ENCODE assay signal across 21 mouse cellular contexts in the genomic region with DNA sequence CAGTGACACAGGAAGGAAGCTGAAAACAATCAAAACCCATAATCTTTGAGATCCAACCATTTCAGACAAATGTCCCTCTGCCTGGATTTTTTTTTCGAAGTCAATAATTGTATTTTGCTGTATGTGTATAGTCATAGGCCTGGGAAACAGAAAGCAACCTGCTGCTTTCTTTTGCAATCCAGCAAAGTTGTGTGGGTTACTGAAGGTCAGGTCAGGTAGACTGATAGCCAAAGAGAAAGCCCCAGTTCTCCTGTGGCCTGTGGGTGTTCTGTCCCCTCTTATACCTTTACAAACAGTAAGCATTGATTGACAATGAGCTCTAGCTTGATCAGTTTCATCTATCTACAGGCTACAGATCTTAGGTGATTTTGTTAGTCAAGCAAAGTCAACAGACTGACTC.
"Had no signal": no experiment of that assay in that cellular context is flagged by ENCODE, and none has a peak within 500 bp of the region (broad histone marks: within the 10 kb centered on the region; RNA-seq: fewer than 3 reads in every experiment).

No protein-coding gene starts in this region.

- ATAC-seq: hindbrain, embryonic 16.5 days; inflammation-experienced regulatory T-cells, adult 6 months; intestine, embryonic 15.5 days; intestine, postnatal 0 days had no signal

- DNase-seq: gastrocnemius, postnatal 14 days; gastrocnemius, postnatal 36 days; kidney, adult 18-20 months; kidney, adult 9 months; kidney, postnatal 14 days; kidney, postnatal 36 days; lung, adult 18-20 months had no signal

- H3K36me3 ChIP-seq: heart, embryonic 10.5 days; heart, embryonic 12.5 days; hindbrain, embryonic 10.5 days; hindbrain, embryonic 12.5 days; intestine, embryonic 15.5 days; kidney, embryonic 15.5 days; limb, embryonic 10.5 days; limb, embryonic 12.5 days had no signal

- H3K27ac ChIP-seq: heart, embryonic 10.5 days; hindbrain, embryonic 10.5 days; hindbrain, embryonic 12.5 days; hindbrain, embryonic 14.5 days; intestine, embryonic 15.5 days; kidney, embryonic 15.5 days; kidney, postnatal 0 days; left cerebral cortex, adult 2 months; limb, embryonic 10.5 days; limb, embryonic 12.5 days had no signal

- H3K27me3 ChIP-seq: heart, embryonic 12.5 days; intestine, embryonic 15.5 days; kidney, embryonic 15.5 days; limb, embryonic 12.5 days had no signal

- H3K4me3 ChIP-seq: heart, embryonic 10.5 days; heart, embryonic 12.5 days; hindbrain, embryonic 10.5 days; hindbrain, embryonic 12.5 days; intestine, embryonic 15.5 days; kidney, embryonic 15.5 days; left cerebral cortex, adult 2 months; limb, embryonic 10.5 days; limb, embryonic 12.5 days had no signal

- H3K4me2 ChIP-seq: heart, embryonic 12.5 days; hindbrain, embryonic 12.5 days; hindbrain, embryonic 14.5 days; intestine, embryonic 15.5 days; kidney, embryonic 15.5 days; limb, embryonic 12.5 days had no signal

- H3K4me1 ChIP-seq: heart, embryonic 12.5 days; intestine, embryonic 15.5 days had no signal

- H3K9me3 ChIP-seq: heart, embryonic 10.5 days; heart, embryonic 12.5 days; hindbrain, embryonic 10.5 days; hindbrain, embryonic 12.5 days; intestine, embryonic 15.5 days; kidney, embryonic 15.5 days; limb, embryonic 10.5 days; limb, embryonic 12.5 days had no signal

- H3K9ac ChIP-seq: heart, embryonic 12.5 days; hindbrain, embryonic 12.5 days; hindbrain, embryonic 14.5 days; intestine, embryonic 15.5 days; kidney, embryonic 15.5 days; limb, embryonic 12.5 days had no signal
